Mouse (Mus musculus): ENCODE data around the gene St6gal2.

DNA sequence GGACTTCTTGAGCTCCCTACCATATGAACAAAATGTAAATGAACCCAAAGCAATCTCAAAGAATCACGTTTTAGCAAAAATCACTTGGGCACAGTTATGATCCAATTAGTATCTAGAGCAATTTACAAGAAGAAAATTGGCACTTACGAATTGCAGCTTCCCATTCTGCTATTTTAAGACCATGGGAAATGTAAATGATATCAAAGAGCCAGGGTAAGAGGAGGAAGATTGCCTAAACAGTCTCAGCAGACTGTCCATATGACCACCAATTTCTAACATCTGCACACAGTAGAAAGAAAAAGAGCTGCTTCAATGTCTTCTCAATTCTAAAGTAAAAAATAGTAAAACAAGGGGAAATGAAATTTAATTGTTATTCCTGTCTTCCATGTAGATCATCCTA lies 116.6 kb downstream of the St6gal2 start:
- TF ChIP-seq CTCF (IDR thresholded peaks at IDR 0.05 in 2 of 3, conservative IDR thresholded peaks at IDR 0.05 in 1 of 3; ENCODE audit: control insufficient read depth in 1 of 3, insufficient read depth in 1 of 3, low read depth in 2 of 3, low read length in 3 of 3, poor library complexity in 1 of 3, severe bottlenecking in 1 of 3) = no peak
- TF ChIP-seq TCF12 (IDR thresholded peaks at IDR 0.05; ENCODE audit: low read depth, low read length) = no peak
- no peak for TF ChIP-seq CHD1 (IDR thresholded peaks at IDR 0.05; ENCODE audit: low read depth, low read length)
- TF ChIP-seq USF2 (IDR thresholded peaks at IDR 0.05; ENCODE audit: borderline replicate concordance in 1 of 2, insufficient read depth in 1 of 2, low read depth in 1 of 2, low read length in 2 of 2) = no peak
- TF ChIP-seq USF1 (IDR thresholded peaks at IDR 0.05; ENCODE audit: low read depth, low read length) = no peak
- no peak for TF ChIP-seq MYB (IDR thresholded peaks at IDR 0.05; ENCODE audit: low read depth, low read length)
- no peak for TF ChIP-seq POLR2A (IDR thresholded peaks at IDR 0.05; ENCODE audit: control insufficient read depth in 1 of 2, insufficient read depth in 1 of 2, low read depth in 1 of 2, low read length in 2 of 2, poor library complexity in 1 of 2)
